Mouse (Mus musculus): ENCODE results near the gene Irf3.

- TF ChIP-seq CTCF (conservative IDR thresholded peaks at IDR 0.05; ENCODE audit: insufficient read depth, insufficient read length, low read depth, low read length): no peak
- no peak for TF ChIP-seq POLR2A (IDR thresholded peaks at IDR 0.05; ENCODE audit: low read depth, low read length)
Observed at GRCm38 (mm10) chr7:45016761-45017160, 19.3 kb downstream of the Irf3 start.
